Mouse (Mus musculus) central nervous system, embryonic 18 days (tissue): ENCODE measurements around the gene Nrtn. TPM values are rescaled to one million over a fixed set of nuclear protein-coding genes. Genes with fewer than 3 reads are reported as not detected.

Source experiments
- polyA plus RNA-seq: library from polyadenylated mRNA; depleted of rRNA; stranded (reverse); fragments of >200 nt; gene quantifications from 2 replicates; pipeline ENCODE4 v1.2.3, GENCODE M21; 2012; rRNA removed

Nrtn gene
- polyA plus RNA-seq, result 4.3 and 4.5 TPM in 2 replicates

DNA sequence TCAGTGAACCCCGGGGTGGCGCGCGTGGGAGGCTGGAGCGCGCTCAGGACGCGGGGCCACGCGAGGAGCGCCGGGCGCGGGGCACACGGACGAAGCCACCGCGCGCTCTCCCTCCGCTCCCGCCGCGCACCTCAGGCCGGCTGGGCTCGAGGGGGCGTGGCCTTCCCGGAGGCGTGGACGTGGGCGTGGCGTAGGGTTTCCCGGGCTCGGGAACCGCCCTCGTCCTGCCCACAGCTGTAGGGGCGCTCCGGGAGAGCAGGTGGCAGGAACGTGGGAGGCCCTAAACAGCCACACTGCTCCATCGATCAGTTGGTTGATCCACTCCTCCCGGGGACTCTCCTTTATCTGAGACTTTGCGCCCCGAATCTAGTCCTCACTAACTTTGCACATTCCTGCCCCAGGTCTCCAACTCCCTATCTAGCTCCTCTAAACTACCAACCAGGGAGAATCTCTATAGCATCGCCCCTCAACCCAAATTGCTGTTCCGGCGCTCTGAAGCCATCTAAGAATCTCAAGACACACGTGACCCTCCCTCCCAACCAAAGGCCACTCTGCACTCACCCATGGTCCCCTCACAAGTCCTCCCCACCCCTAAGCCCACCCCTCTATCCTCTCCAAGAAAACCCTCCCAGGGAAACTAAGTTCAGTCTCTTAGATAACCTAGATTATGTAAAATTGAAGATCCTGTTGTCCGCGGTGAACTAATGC, at the start of gene Nrtn:
Gene Nrtn, minus strand, starts transcription at position 115 of the 708 bp plus-strand sequence.

GRCm38 (mm10) chr17:56769950-56770349, 12.6 kb upstream of the Nrtn start, which contains the start of gene Prr22:
Gene Prr22 (plus strand): TSS chr17:56770250.

GRCm38 (mm10) chr17:56764474-56765354, 7.4 kb upstream of the Nrtn start, which contains the start of gene Dus3l:
Gene Dus3l (plus strand): TSS chr17:56764757.

GRCm38 (mm10) chr17:56717363-56718058, 39.8 kb downstream of the Nrtn start, which contains the start of the genes Ndufa11 and Vmac:
Gene Ndufa11 (plus strand): TSS chr17:56717767.
Gene Vmac (minus strand): TSS chr17:56718022.

Other genes starting within 250 kb of the Nrtn start
- not detected in 2 replicates for gene Znrf4, start 245.1 kb downstream of the Nrtn start, polyA plus RNA-seq
- gene Gm20219, start 203.1 kb downstream of the Nrtn start, polyA plus RNA-seq, result 2.2 and 2.3 TPM in 2 replicates
- gene Safb2, start 172.9 kb downstream of the Nrtn start, polyA plus RNA-seq, result 70.2 and 80.7 TPM in 2 replicates
- 111 and 125 TPM in 2 replicates for gene Safb, start 172.7 kb downstream of the Nrtn start, polyA plus RNA-seq
- gene 2410015M20Rik, start 147.8 kb downstream of the Nrtn start, polyA plus RNA-seq, result 107 and 117 TPM in 2 replicates
- 1,742 and 1,826 TPM in 2 replicates for gene Rpl36, start 144.1 kb downstream of the Nrtn start, polyA plus RNA-seq
- 73.6 and 76.2 TPM in 2 replicates for gene Lonp1, start 130.6 kb downstream of the Nrtn start, polyA plus RNA-seq
- gene Catsperd, start 129.4 kb downstream of the Nrtn start, polyA plus RNA-seq, result 3.9 and 4.6 TPM in 2 replicates
- 137 and 142 TPM in 2 replicates for gene Ranbp3, start 84.2 kb downstream of the Nrtn start, polyA plus RNA-seq
- gene Ndufa11, start 39.8 kb downstream of the Nrtn start, polyA plus RNA-seq, result 297 and 335 TPM in 2 replicates
- 16.2 and 17.9 TPM in 2 replicates for gene Vmac, start 39.5 kb downstream of the Nrtn start, polyA plus RNA-seq
- 192 and 196 TPM in 2 replicates for gene Dus3l, start 7.2 kb upstream of the Nrtn start, polyA plus RNA-seq
- gene Prr22, start 12.7 kb upstream of the Nrtn start, polyA plus RNA-seq, result 2.1 and 2.4 TPM in 2 replicates
- gene Rfx2, start 73.5 kb upstream of the Nrtn start, polyA plus RNA-seq, result 3.2 and 3.9 TPM in 2 replicates
- gene Acsbg2, start 116.9 kb upstream of the Nrtn start, polyA plus RNA-seq, result 0.01 and 0.04 TPM in 2 replicates
- gene 1700061G19Rik, start 117.9 kb upstream of the Nrtn start, polyA plus RNA-seq, result 0.08 TPM in 2 replicates
- gene Mllt1, start 177.9 kb upstream of the Nrtn start, polyA plus RNA-seq, result 115 and 124 TPM in 2 replicates
- gene Acer1, start 224.6 kb upstream of the Nrtn start, polyA plus RNA-seq, result not detected in 2 replicates
- gene Clpp, start 232.8 kb upstream of the Nrtn start, polyA plus RNA-seq, result 147 and 151 TPM in 2 replicates
- gene Alkbh7, start 239.8 kb upstream of the Nrtn start, polyA plus RNA-seq, result 36.5 and 41.5 TPM in 2 replicates
- gene Pspn, start 242.5 kb upstream of the Nrtn start, polyA plus RNA-seq, result 0.39 TPM in 1 of 2 replicates, not detected in the other